Mouse (Mus musculus): ENCODE data around the gene Olfr98.

GRCm38 (mm10) chr17:37246715-37247114 is 16.8 kb downstream of the Olfr98 start:
- TF ChIP-seq GATA1 (IDR thresholded peaks at IDR 0.05; ENCODE audit: low read length): no peak
- TF ChIP-seq TAL1 (IDR thresholded peaks at IDR 0.05; ENCODE audit: low read length): no peak
